Mouse (Mus musculus): ENCODE results near the gene Rnase1. TPM values are rescaled to one million over a fixed set of nuclear protein-coding genes. Genes with fewer than 3 reads are reported as not detected.
"Not testable (repeated sequence)": the region's sequence is repeated elsewhere in the genome, so short reads cannot be mapped to it uniquely, and the experiment has no call there.

The Rnase1 gene
- total and polyA plus RNA-seq, 2 experiments from 2014 or later = 0.16 to 1.6 TPM

DNA sequence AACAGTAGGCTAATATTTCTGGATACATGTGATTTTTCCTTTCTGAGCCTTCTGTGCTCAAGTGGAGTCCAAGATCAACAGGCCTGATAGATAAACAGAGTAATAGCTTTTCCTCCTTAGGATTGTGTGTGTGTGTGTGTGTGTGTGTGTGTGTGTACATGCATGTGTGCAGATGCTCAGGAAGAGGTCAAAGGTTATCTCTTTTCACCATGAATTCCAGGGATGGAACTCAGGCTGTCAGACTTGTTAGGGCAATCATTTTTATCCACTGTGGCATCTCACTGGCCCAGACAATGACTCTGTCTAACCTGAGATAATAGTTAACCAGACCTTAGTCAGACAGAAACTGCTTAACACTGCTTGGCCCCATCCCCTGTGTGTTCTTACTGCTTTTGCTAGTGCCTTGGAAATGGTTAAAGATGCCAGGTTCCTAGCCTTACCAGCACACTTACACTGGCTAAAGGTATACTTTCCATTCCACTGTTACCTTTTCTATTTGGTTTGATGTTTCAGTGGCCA is 40.1 kb downstream of the Rnase1 start:
- H3K4me1 ChIP-seq (ENCODE audit: insufficient read depth, low read length) = no peaks in the 10 kb centered on the region
- no peak overlapping the region for H3K4me3 ChIP-seq (ENCODE audit: low read length)
- H3K27me3 ChIP-seq (ENCODE audit: insufficient read depth, low read length) = no peaks in the 10 kb centered on the region
- DNase-seq (ENCODE audit: low spot score) = no peak
- H3K9ac ChIP-seq (replicated peaks; ENCODE audit: low read length) = no peak overlapping the region
- TF ChIP-seq CTCF (IDR thresholded peaks at IDR 0.05; ENCODE audit: low read depth) = no peak
- ATAC-seq = no peak
- H3K4me2 ChIP-seq (ENCODE audit: low read depth, low read length) = no peak overlapping the region
- H3K27ac ChIP-seq = no peak overlapping the region
- H3K36me3 ChIP-seq (ENCODE audit: insufficient read depth, low read length) = no peaks in the 10 kb centered on the region
- H3K9me3 ChIP-seq (ENCODE audit: low read length) = no peaks in the 10 kb centered on the region

DNA sequence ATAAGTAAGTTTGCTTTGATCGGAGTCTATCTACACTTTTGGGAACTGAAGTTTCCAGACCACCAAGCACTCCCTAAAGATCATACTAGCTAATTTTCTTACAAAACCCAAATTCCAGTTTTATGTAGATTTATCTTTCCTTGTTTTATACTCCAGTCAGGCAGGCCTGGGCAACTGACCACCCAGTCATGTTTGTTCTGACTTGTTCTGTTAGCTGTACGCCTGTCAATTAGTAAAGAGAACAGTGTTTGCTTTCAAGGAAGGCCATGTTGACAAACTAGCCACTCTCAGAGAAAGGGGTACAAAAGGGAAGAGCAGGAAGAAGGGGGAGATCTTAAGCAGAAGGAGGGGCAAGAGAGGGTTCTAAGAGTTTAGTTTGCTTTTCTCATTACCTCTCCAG is 42.2 kb downstream of the Rnase1 start:
- H3K27ac ChIP-seq = no peak overlapping the region
- H3K36me3 ChIP-seq (ENCODE audit: insufficient read depth, low read length) = no peaks in the 10 kb centered on the region
- ATAC-seq (no peak), DNase-seq (ENCODE audit: low spot score) (no peak)
- H3K4me2 ChIP-seq (ENCODE audit: low read depth, low read length) = no peak overlapping the region
- H3K9me3 ChIP-seq (ENCODE audit: low read length) = no peaks in the 10 kb centered on the region
- WGBS = 88% methylated on average over 2 of the region's 2 CpGs
- H3K9ac ChIP-seq (replicated peaks; ENCODE audit: low read length) = no peak overlapping the region
- TF ChIP-seq CTCF (IDR thresholded peaks at IDR 0.05; ENCODE audit: low read depth) = no peak
- no peak overlapping the region for H3K4me3 ChIP-seq (ENCODE audit: low read length)
- H3K27me3 ChIP-seq (ENCODE audit: insufficient read depth, low read length) = no peaks in the 10 kb centered on the region
- H3K4me1 ChIP-seq (ENCODE audit: insufficient read depth, low read length) = no peaks in the 10 kb centered on the region

DNA sequence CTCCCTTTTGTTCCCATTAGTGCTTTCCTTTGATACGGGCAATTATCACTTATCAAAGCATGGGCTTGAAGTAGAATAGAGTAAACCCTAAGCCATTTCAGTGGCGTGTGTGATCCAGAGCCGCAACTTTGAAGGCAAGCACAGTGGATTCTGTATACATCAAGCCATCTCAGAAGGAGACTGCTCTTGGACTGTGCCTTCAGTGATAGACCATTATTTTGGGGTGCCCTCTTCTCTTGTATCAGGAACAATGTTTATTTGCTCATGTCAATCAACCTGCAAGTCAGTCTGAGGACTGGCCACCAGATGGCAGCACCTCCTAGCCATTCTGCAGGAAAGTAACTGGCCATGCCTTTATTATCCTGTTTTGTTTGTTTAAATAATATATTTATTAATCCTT is 43.4 kb downstream of the Rnase1 start:
- WGBS = 57% methylated on average over 3 of the region's 3 CpGs
- DNase-seq (ENCODE audit: low spot score) (peak; percentile 80), ATAC-seq (peak; percentile 38)
- H3K27me3 ChIP-seq (ENCODE audit: insufficient read depth, low read length) = no peaks in the 10 kb centered on the region
- H3K4me1 ChIP-seq (ENCODE audit: insufficient read depth, low read length) = no peaks in the 10 kb centered on the region
- TF ChIP-seq CTCF (IDR thresholded peaks at IDR 0.05; ENCODE audit: low read depth) = peak; percentile 88
- H3K9me3 ChIP-seq (ENCODE audit: low read length) = no peaks in the 10 kb centered on the region
- no peaks in the 10 kb centered on the region for H3K36me3 ChIP-seq (ENCODE audit: insufficient read depth, low read length)
- H3K27ac ChIP-seq = no peak overlapping the region
- no peak overlapping the region for H3K9ac ChIP-seq (replicated peaks; ENCODE audit: low read length)
- H3K4me2 ChIP-seq (ENCODE audit: low read depth, low read length) = no peak overlapping the region
- H3K4me3 ChIP-seq (ENCODE audit: low read length) = no peak overlapping the region

DNA sequence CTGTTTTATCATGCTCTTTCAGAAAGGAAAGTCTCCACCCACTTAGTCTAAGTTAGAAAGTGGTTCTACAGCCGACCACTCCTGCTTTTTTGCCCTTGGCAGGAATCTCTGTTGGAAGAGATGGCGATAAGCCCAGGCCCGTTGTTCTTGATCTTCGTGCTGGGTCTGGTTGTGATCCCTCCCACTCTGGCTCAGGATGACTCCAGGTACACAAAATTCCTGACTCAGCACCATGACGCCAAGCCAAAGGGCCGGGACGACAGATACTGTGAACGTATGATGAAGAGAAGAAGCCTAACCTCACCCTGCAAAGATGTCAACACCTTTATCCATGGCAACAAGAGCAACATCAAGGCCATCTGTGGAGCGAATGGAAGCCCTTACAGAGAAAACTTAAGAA is 45.3 kb downstream of the Rnase1 start:
- Histone ChIP-seq H3K9ac (replicated peaks; ENCODE audit: low read length) (no peak overlapping the region), H3K4me2 (ENCODE audit: low read depth, low read length) (no peak overlapping the region), H3K4me3 (ENCODE audit: low read length) (no peak overlapping the region), H3K36me3 (ENCODE audit: insufficient read depth, low read length) (no peaks in the 10 kb centered on the region), H3K4me1 (ENCODE audit: insufficient read depth, low read length) (no peaks in the 10 kb centered on the region), H3K9me3 (ENCODE audit: low read length) (no peaks in the 10 kb centered on the region), H3K27ac (no peak overlapping the region), H3K27me3 (ENCODE audit: insufficient read depth, low read length) (no peaks in the 10 kb centered on the region)
- 67% methylated on average over 9 of the region's 9 CpGs for WGBS
- ATAC-seq (no peak), DNase-seq (ENCODE audit: low spot score) (no peak)
- TF ChIP-seq CTCF (IDR thresholded peaks at IDR 0.05; ENCODE audit: low read depth) = no peak

DNA sequence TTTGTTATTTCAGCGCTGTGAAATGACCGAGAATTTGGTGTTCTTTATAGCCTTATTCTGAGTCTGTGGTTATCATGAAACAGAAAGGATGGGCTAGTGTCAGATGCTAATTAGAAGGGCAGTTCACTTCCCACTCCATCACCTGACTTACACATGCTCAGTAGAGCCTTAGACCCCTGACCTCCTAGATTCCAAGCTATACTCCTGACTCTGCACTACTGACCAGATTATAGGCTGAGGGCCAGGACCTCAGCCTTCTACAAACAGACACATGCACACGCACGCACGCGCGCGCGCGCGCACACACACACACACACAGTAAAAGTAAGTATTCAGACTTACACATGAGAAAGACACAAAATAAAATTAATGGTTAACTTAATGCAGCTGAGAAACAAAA is 47.7 kb downstream of the Rnase1 start:
- no peak overlapping the region for H3K9ac ChIP-seq (replicated peaks; ENCODE audit: low read length)
- H3K36me3 ChIP-seq (ENCODE audit: insufficient read depth, low read length) = no peaks in the 10 kb centered on the region
- H3K27ac ChIP-seq = no peak overlapping the region
- H3K27me3 ChIP-seq (ENCODE audit: insufficient read depth, low read length) = no peaks in the 10 kb centered on the region
- ATAC-seq = no peak
- H3K9me3 ChIP-seq (ENCODE audit: low read length) = no peaks in the 10 kb centered on the region
- no peak for DNase-seq (ENCODE audit: low spot score)
- H3K4me3 ChIP-seq (ENCODE audit: low read length) = no peak overlapping the region
- 93% methylated on average over 11 of the region's 11 CpGs for WGBS
- no peaks in the 10 kb centered on the region for H3K4me1 ChIP-seq (ENCODE audit: insufficient read depth, low read length)
- TF ChIP-seq CTCF (IDR thresholded peaks at IDR 0.05; ENCODE audit: low read depth) = no peak
- no peak overlapping the region for H3K4me2 ChIP-seq (ENCODE audit: low read depth, low read length)

DNA sequence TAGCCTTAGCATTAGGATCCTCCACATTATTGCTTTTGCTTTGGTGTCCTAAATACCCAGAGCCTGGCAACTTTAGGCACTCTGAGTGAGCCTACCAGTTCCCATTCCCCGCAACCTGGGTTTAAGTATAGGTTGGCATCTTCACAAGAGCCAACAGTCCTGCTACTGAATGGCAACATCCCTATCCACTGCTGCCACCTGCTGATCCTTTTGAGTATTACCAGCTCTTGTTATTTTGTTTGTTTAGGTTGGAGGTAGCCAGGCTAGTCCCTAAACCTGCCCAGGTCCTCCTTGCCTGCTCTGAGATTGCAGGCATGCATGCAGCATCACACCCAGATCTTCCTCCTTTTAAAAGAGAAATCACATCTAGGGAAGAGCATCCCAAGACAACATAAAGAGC is 48.3 kb downstream of the Rnase1 start:
- not testable (repeated sequence) for H3K4me1 ChIP-seq (ENCODE audit: insufficient read depth, low read length); H3K36me3 ChIP-seq (ENCODE audit: insufficient read depth, low read length); H3K4me2 ChIP-seq (ENCODE audit: low read depth, low read length); H3K4me3 ChIP-seq (ENCODE audit: low read length); H3K27me3 ChIP-seq (ENCODE audit: insufficient read depth, low read length); H3K9me3 ChIP-seq (ENCODE audit: low read length); H3K9ac ChIP-seq (replicated peaks; ENCODE audit: low read length); H3K27ac ChIP-seq
- peak; percentile 59 for ATAC-seq
- 30% methylated on average over 1 of the region's 1 CpGs for WGBS
- DNase-seq (ENCODE audit: low spot score) = peak; percentile 51
- peak; percentile 76 for TF ChIP-seq CTCF (IDR thresholded peaks at IDR 0.05; ENCODE audit: low read depth)

DNA sequence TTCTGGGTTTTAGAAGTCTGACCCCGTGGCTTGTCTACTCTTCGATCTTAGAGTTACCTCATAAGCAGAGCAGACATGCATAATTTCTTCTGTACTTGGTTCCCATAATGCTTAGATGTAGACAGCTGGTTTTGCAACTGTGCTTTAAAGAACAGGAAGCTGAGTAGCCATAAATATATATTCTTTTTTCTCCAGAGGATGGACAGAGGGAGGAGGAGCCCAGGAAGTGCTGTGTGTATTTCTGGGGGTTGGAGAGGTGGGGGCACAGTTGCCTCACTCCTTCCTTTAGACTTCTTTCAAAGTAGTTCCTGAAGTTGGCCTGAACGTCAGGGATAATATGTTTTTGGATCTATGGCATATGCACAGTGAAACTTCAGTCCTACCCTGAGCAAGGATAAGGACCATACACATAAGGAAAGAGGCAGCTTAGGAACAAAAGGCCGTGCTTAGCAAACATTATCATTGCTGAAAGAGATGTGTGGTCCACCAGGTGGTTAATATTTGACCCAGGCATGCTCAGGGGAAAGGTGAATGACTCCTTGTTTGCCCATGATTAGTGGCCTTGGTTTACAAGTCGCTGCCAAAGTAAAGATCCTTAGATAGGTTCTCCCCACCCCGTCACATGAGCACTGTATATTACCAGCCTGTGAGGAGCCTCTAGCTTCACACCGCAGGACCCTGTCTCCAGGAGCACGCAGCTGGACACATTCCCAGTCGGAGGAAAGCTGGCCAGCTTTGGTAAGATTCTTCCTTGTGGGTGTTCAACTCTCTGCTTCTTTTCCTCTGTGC is 50.7 kb downstream of the Rnase1 start:
- 55% methylated on average over 9 of the region's 9 CpGs for WGBS
- no peak overlapping the region for H3K4me3 ChIP-seq (ENCODE audit: low read length)
- ATAC-seq = no peak
- H3K4me2 ChIP-seq (ENCODE audit: low read depth, low read length) = no peak overlapping the region
- no peaks in the 10 kb centered on the region for H3K27me3 ChIP-seq (ENCODE audit: insufficient read depth, low read length)
- no peak overlapping the region for H3K9ac ChIP-seq (replicated peaks; ENCODE audit: low read length)
- no peaks in the 10 kb centered on the region for H3K9me3 ChIP-seq (ENCODE audit: low read length)
- no peaks in the 10 kb centered on the region for H3K36me3 ChIP-seq (ENCODE audit: insufficient read depth, low read length)
- H3K4me1 ChIP-seq (ENCODE audit: insufficient read depth, low read length) = no peaks in the 10 kb centered on the region
- TF ChIP-seq CTCF (IDR thresholded peaks at IDR 0.05; ENCODE audit: low read depth) = no peak
- DNase-seq (ENCODE audit: low spot score) = no peak
- H3K27ac ChIP-seq = no peak overlapping the region

Other genes starting within 250 kb of the Rnase1 start
- 2.4 and 3.7 TPM in 2 replicates for gene Klhl33, start 249.3 kb downstream of the Rnase1 start, total RNA-seq (2014; rRNA removed)
- 2.9 and 4.0 TPM in 2 replicates for gene Klhl33, start 249.3 kb downstream of the Rnase1 start, polyA plus RNA-seq (2015; fragmentation: Nextera tagmentation; extraction: Ambion mirVana)
- 71.4 and 80.9 TPM in 2 replicates for gene Osgep, start 221.9 kb downstream of the Rnase1 start, total RNA-seq (2014; rRNA removed)
- 72.4 and 82.7 TPM in 2 replicates for gene Osgep, start 221.9 kb downstream of the Rnase1 start, polyA plus RNA-seq (2015; fragmentation: Nextera tagmentation; extraction: Ambion mirVana)
- 68.6 and 70.2 TPM in 2 replicates for gene Apex1, start 221.8 kb downstream of the Rnase1 start, total RNA-seq (2014; rRNA removed)
- 145 and 156 TPM in 2 replicates for gene Apex1, start 221.8 kb downstream of the Rnase1 start, polyA plus RNA-seq (2015; fragmentation: Nextera tagmentation; extraction: Ambion mirVana)
- 53.3 and 69.1 TPM in 2 replicates for gene Pip4p1, start 215.9 kb downstream of the Rnase1 start, total RNA-seq (2014; rRNA removed)
- gene Pip4p1, start 215.9 kb downstream of the Rnase1 start, polyA plus RNA-seq (2015; fragmentation: Nextera tagmentation; extraction: Ambion mirVana) = 102 and 103 TPM in 2 replicates
- gene Pnp, start 215.7 kb downstream of the Rnase1 start, total RNA-seq (2014; rRNA removed) = 16.7 and 19.1 TPM in 2 replicates
- gene Pnp, start 215.7 kb downstream of the Rnase1 start, polyA plus RNA-seq (2015; fragmentation: Nextera tagmentation; extraction: Ambion mirVana) = 17.5 and 18.2 TPM in 2 replicates
- 0.47 and 16.3 TPM in 2 replicates for gene Gm49342, start 202.3 kb downstream of the Rnase1 start, total RNA-seq (2014; rRNA removed)
- gene Gm49342, start 202.3 kb downstream of the Rnase1 start, polyA plus RNA-seq (2015; fragmentation: Nextera tagmentation; extraction: Ambion mirVana) = not detected in 2 replicates
- gene Pnp2, start 190.8 kb downstream of the Rnase1 start, total RNA-seq (2014; rRNA removed) = 1.2 TPM in 1 of 2 replicates, not detected in the other
- gene Pnp2, start 190.8 kb downstream of the Rnase1 start, polyA plus RNA-seq (2015; fragmentation: Nextera tagmentation; extraction: Ambion mirVana) = 1.2 and 1.3 TPM in 2 replicates
- gene Rnase10, start 139.0 kb downstream of the Rnase1 start, total RNA-seq (2014; rRNA removed) = 0.21 TPM in 1 of 2 replicates, not detected in the other
- gene Rnase10, start 139.0 kb downstream of the Rnase1 start, polyA plus RNA-seq (2015; fragmentation: Nextera tagmentation; extraction: Ambion mirVana) = not detected in 2 replicates
- gene Rnase9, start 104.9 kb downstream of the Rnase1 start, total RNA-seq (2014; rRNA removed) = not detected in 2 replicates
- gene Rnase9, start 104.9 kb downstream of the Rnase1 start, polyA plus RNA-seq (2015; fragmentation: Nextera tagmentation; extraction: Ambion mirVana) = not detected in 2 replicates
- not detected in 2 replicates for gene Rnase11, start 96.6 kb downstream of the Rnase1 start, total RNA-seq (2014; rRNA removed)
- not detected in 2 replicates for gene Rnase11, start 96.6 kb downstream of the Rnase1 start, polyA plus RNA-seq (2015; fragmentation: Nextera tagmentation; extraction: Ambion mirVana)
- not detected in 2 replicates for gene Rnase12, start 89.1 kb downstream of the Rnase1 start, total RNA-seq (2014; rRNA removed)
- 0.29 TPM in 1 of 2 replicates, not detected in the other for gene Rnase12, start 89.1 kb downstream of the Rnase1 start, polyA plus RNA-seq (2015; fragmentation: Nextera tagmentation; extraction: Ambion mirVana)
- gene Olfr750, start 72.3 kb downstream of the Rnase1 start, total RNA-seq (2014; rRNA removed) = not detected in 2 replicates
- 0.05 and 0.14 TPM in 2 replicates for gene Olfr750, start 72.3 kb downstream of the Rnase1 start, polyA plus RNA-seq (2015; fragmentation: Nextera tagmentation; extraction: Ambion mirVana)
- gene Rnase4, start 55.7 kb downstream of the Rnase1 start, total RNA-seq (2014; rRNA removed) = 22.9 and 34.1 TPM in 2 replicates
- gene Rnase4, start 55.7 kb downstream of the Rnase1 start, polyA plus RNA-seq (2015; fragmentation: Nextera tagmentation; extraction: Ambion mirVana) = 17.6 and 19.0 TPM in 2 replicates
- 0.18 and 1.9 TPM in 2 replicates for gene Ang, start 55.6 kb downstream of the Rnase1 start, total RNA-seq (2014; rRNA removed)
- 2.9 and 3.9 TPM in 2 replicates for gene Ang, start 55.6 kb downstream of the Rnase1 start, polyA plus RNA-seq (2015; fragmentation: Nextera tagmentation; extraction: Ambion mirVana)
- gene Eddm3b, start 32.4 kb downstream of the Rnase1 start, total RNA-seq (2014; rRNA removed) = not detected in 2 replicates
- not detected in 2 replicates for gene Eddm3b, start 32.4 kb downstream of the Rnase1 start, polyA plus RNA-seq (2015; fragmentation: Nextera tagmentation; extraction: Ambion mirVana)
- gene Rnase6, start 22.9 kb downstream of the Rnase1 start, total RNA-seq (2014; rRNA removed) = 0.52 and 1.3 TPM in 2 replicates
- 1.0 TPM in 2 replicates for gene Rnase6, start 22.9 kb downstream of the Rnase1 start, polyA plus RNA-seq (2015; fragmentation: Nextera tagmentation; extraction: Ambion mirVana)
- gene Rnase2b, start 15.5 kb upstream of the Rnase1 start, total RNA-seq (2014; rRNA removed) = not detected in 2 replicates
- not detected in 2 replicates for gene Rnase2b, start 15.5 kb upstream of the Rnase1 start, polyA plus RNA-seq (2015; fragmentation: Nextera tagmentation; extraction: Ambion mirVana)
- gene Ang2, start 52.4 kb upstream of the Rnase1 start, total RNA-seq (2014; rRNA removed) = not detected in 2 replicates
- not detected in 2 replicates for gene Ang2, start 52.4 kb upstream of the Rnase1 start, polyA plus RNA-seq (2015; fragmentation: Nextera tagmentation; extraction: Ambion mirVana)
- not detected in 2 replicates for gene Ear14, start 56.6 kb upstream of the Rnase1 start, total RNA-seq (2014; rRNA removed)
- not detected in 2 replicates for gene Ear14, start 56.6 kb upstream of the Rnase1 start, polyA plus RNA-seq (2015; fragmentation: Nextera tagmentation; extraction: Ambion mirVana)
- not detected in 2 replicates for gene Rnase2a, start 109.3 kb upstream of the Rnase1 start, total RNA-seq (2014; rRNA removed)
- not detected in 2 replicates for gene Rnase2a, start 109.3 kb upstream of the Rnase1 start, polyA plus RNA-seq (2015; fragmentation: Nextera tagmentation; extraction: Ambion mirVana)
- gene Gm7247, start 215.0 kb upstream of the Rnase1 start, total RNA-seq (2014; rRNA removed) = not detected in 2 replicates
- gene Gm7247, start 215.0 kb upstream of the Rnase1 start, polyA plus RNA-seq (2015; fragmentation: Nextera tagmentation; extraction: Ambion mirVana) = not detected in 2 replicates

Data from hindbrain, postnatal 0 days (tissue).